Mouse (Mus musculus) left cerebral cortex, adult 8-10 months (tissue): ENCODE results near the gene Sspn. TPM values are rescaled to one million over a fixed set of nuclear protein-coding genes. Genes with fewer than 3 reads are reported as not detected.

Source experiments
- DNase-seq, 2 experiments: peaks; one replicate each; pipeline ENCODE4 v3.0.0; 2022; ENCODE audit warnings: low spot score in 2 of 2
- total RNA-seq, 4 experiments: library from RNA; stranded (reverse); gene quantifications; 2 replicates each; pipeline ENCODE4 v1.2.4; 2022

Gene Sspn
- 1 to 10 TPM; 6.2 to 7.2 (median 6.6) TPM for total RNA-seq

DNA sequence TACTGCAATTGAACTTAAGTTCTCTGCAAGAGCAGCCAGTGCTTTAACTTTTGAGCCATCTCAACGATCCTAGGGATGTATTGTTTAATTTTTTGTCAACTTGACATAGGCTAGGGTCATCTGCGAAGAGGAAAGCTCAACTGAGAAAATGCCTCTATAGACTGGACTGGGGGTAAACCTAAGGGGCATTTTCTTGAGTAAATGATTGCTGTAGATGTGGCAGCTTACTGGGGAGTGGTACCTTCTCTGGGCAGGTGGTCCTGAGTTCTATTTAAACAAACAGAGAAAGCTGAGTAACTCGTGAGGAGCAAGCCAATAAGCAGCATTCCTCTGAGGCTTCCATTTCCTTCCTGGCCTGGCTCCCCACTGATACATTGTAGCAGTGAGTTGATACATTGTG, at the start of gene Sspn:
Sspn (plus strand) TSS at position 301 of the 400 bp plus-strand sequence.
- DNase-seq = no peak

DNA sequence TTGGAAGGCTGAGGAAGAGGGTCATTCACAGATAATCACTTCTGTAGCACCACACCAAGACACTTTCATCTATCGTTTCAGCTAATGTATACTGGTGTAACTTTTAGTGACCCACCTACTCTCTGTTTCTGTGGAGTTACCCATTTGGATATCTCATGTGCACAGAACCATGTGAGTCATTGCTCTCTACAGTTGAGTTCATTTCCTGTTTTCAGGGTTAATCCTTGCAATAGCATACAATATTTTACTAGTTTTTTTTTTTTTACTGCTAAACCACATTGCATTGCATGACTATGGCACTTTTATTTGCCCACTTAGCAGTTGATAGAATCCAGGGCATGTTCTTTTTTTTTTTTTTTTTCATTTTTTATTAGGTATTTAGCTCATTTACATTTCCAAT, 48.4 kb upstream of the Sspn start:
- no peak for DNase-seq

GRCm38 (mm10) chr6:145883668-145884067, 47.8 kb upstream of the Sspn start:
- no peak for DNase-seq

- DNase-seq = no peak
These were observed 46.4 kb upstream of the Sspn start for GRCm38 (mm10) chr6:145885069-145885468.

DNA sequence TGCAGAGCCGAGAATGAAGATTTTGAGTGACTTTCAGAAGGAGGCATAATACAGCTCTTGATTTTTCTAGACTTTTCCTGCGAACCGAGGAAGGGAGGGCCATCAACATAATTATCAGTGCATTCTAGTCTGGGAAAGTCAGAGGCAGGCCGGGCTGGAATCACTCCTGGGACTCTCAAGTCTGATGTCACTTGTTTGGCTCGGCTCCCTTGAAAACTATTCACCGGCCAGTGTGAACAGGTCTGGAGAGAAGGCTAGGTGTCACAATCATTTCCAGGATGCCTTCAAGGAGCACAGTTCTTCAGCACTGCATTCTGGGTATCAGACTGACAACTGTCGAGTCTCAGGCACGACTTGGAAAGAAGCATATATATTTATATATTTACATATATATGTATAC, 45.2 kb upstream of the Sspn start:
- DNase-seq = no peak

- no peak for DNase-seq
These were observed 43.7 kb upstream of the Sspn start for GRCm38 (mm10) chr6:145887719-145888118.

GRCm38 (mm10) chr6:145891951-145892350, 39.5 kb upstream of the Sspn start:
- no peak for DNase-seq

GRCm38 (mm10) chr6:145892381-145893265, 38.8 kb upstream of the Sspn start:
- DNase-seq = no peak

DNA sequence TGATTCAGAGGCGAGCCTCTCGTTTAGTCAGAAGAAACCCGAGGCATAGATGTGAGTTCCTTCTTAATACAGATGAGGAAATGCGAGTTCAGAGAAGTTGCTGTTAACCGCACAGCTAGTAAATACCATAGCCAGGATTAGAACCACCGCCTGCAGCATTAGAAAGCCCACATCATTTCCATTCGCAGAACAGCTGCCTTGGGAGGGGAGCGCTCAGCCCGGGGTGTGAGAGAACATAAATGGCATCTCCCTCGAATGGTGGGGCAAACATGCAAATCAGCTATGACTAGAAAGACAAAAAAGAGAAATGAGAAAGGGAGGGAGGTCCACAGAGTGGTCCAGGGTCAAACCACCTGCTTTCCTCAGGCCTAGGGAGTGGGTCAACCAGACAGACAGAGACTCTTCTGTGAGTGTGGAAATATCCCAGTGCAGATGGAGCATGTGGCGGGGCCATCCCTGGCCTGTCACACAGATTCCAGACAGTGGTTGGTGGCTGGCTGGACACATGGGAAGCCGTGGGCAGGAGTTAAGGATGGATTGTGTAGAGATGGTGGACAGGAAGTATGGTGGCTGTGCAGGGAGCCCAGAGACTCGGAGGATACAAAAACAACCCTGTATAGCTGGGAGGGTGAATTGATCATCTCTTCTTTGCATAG, 37.9 kb upstream of the Sspn start:
- no peak for DNase-seq

- no peak for DNase-seq
These were observed 36.6 kb upstream of the Sspn start for GRCm38 (mm10) chr6:145894669-145895342.

DNA sequence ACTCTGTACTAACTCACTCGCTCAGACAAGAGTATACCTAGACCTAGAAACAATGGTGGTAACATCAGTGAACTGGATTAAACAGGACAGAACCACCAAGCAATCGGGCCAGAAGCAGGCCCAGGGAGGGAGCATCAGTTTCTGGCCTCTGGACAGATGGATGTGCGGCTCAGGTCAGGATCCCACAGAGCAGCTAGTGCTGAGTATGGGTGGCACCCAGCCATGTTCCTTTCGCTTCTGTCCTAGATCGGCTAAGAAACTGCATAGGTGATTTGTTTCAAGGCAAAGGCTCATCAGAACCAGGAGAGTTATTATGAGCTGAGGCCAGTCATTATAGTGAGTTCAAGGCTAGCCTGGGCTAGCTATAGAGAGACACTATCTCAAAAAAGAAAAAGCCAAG, 27.3 kb upstream of the Sspn start:
- no peak for DNase-seq

DNA sequence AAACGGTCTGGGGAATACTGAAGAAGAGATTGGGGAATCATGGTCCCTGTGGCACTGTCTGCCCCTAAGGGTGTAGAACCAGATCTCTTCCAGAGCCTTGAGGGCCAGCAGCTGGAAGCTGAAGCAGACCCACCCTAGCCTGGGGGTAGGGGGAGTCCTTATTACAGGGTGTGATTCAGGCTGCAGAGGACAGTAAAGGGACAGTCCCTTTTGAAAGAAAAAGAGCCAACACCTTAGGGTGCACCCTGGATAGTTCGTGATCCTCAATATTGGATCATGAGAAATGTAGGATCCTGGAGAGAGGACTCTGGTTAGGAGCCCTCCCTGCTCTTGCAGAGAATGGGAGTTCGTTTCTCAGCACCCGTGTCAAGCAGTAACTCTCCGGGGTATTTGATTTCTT, 26.8 kb upstream of the Sspn start:
- DNase-seq = no peak

- no peak for DNase-seq
These were observed 25.1 kb upstream of the Sspn start for GRCm38 (mm10) chr6:145906096-145906890.

GRCm38 (mm10) chr6:145909943-145910342, 21.5 kb upstream of the Sspn start:
- no peak for DNase-seq

DNA sequence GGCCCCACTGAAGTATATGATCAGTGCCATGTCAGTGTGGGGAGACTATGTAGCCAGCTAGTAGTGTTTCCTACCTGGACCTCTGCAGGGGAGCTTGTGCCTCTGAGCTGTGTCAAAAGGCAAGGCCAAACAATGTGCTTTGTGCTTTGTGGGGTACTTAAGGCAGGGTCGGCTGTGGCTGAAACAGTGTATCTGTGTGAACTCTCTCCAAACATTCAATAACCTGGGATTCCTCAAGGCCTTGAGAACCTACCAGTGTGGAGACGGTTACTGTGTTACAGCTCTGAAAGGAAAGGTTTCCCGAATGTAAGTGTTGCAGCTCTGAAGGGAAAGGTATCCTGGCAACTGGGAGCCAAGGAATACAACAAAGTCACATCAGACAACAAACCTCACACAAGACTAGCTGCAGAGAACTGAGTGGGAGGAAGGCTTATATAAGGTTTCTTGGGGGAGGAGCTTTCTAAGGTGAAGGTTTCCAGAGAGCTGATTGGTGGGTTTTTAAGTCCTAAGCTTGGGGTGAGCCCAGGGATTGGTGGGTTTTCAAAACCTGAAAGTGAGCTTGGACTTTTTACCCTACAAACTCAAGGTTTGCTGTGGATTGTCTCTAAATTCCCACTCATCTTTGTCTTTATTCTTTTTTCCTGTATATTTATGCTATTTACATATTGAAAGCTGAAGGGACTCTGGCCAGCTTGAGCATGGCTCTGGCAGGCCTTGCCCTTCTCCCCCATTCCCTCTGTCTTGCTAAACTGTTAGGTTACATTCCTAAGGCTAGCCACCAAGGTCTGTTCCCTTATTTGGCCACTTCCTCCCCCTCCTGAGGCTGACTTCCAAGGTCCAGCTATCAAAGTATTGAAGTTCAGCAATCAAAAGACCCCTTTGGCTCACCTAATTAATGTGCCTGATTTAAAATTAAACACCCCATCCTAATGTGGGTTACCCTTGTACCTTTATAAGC, 20.7 kb upstream of the Sspn start:
- no peak for DNase-seq

DNA sequence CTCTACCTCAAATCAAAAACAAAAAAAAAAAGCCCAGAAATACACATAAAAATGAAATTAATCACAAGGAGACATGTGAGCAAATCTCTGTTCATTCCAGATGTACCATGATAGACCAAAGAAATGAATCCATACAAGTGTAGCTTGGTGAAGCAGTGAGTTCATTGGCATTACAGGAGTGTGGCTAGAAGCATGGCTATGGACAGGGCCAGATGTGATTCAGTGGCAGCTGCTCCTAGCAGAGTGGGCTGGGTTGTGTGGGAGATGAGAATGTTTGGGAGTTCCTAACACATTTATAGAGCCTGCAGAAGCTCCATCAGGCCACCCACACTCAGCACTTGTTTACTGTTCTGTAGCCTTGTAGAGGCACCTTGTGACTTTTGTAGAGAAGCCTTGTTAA, 19.2 kb upstream of the Sspn start:
- DNase-seq = no peak

- no peak for DNase-seq
These were observed 16.0 kb upstream of the Sspn start for GRCm38 (mm10) chr6:145915435-145915834.

GRCm38 (mm10) chr6:145916401-145916800, 15.0 kb upstream of the Sspn start:
- DNase-seq = no peak

DNA sequence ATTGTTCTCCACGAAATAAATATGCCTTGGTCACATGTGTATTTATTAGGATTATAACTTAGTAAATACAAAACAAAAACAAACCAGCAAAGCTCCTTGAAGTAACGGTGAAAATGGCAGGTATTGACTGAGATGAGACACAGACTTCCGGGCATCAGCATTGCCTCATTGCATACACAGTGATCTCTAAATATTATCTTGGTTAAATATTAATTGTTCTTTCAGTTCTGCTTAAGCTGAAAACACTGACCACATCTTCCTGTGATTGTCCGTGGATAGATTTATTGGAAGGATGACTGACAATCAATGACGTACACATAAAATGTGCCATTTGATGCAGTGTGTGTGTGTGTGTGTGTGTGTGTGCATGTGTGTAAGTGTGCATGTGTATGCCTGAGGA, 13.2 kb upstream of the Sspn start:
- DNase-seq = no peak

GRCm38 (mm10) chr6:145923594-145923993, 7.8 kb upstream of the Sspn start:
- no peak for DNase-seq
